Mouse (Mus musculus): Measurements from ENCODE around the gene Svop.

DNA sequence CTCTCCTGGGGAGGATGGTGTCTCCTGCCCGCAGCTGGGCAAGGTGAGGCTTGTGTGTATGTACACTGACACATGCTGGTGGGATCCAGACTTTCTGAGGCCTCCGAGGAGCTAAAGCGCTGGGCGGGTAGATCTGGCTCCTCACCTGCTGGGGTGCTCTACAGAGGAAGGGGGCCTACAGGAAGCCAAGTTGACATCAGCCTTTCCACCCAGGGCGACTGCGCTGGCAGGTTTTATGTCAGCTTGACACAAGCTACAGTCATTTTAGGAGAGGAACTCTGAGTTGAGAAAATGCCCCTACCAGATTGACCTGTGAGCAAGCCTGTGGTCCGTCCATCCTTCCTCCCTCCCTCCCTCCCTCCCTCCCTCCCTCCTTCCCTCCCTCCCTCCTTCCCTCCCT is 29.7 kb downstream of the Svop start:
- TF ChIP-seq POLR2A (IDR thresholded peaks at IDR 0.05; ENCODE audit: control insufficient read depth, low read depth, low read length) = no peak
- TF ChIP-seq CTCF (IDR thresholded peaks at IDR 0.05; ENCODE audit: control insufficient read depth, insufficient read depth, insufficient replicate concordance, low read depth, low read length) = no peak
